Mouse (Mus musculus): ENCODE data around the gene Tenm3. TPM values are rescaled to one million over a fixed set of nuclear protein-coding genes. Genes with fewer than 3 reads are reported as not detected.

Gene Tenm3
- total RNA-seq, 2 experiments from 2014 or later = 9.4 to 9.9 TPM

DNA sequence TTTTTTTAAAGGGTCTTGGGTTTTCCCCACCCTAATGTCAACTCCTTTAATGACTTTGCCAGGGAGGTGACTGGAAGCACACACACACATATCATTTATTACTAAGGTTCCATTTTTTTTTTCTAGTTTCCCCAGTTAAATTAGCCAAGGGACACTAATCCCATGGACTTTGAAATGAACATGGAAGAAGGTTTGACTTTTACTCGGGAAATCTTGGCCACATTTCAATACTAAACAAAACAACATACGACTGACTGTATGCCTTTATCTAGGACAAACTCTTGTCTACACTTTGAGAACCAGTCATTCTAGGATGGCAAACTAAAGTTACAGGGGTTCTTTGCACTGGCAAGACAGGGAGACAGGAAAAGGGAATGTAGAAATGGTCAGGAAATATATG is 170.3 kb downstream of the Tenm3 start:
- no peak for DNase-seq
- intact Hi-C loops (cut with DNase I) = no loop called here

DNA sequence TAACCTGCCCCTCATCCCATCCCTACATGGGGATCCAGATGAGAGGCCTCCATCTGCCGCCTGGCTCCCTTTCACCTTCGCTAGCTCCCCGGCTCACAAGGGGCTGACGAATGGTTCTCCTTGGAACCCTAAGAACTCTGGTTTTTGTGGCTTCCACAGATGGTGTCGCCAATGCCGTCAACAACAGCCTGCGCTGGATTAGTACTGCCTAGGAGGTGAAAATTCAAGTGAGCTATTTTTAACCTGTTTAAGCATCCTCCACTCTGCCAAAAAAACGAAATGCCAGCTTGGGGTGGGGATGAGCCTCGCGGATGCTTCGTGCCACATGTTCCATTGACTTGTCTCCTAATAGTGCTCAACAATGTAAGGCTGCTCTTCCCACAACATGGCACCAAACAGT is 171.3 kb downstream of the Tenm3 start:
- intact Hi-C loops (cut with DNase I) = no loop called here
- no peak for DNase-seq

DNA sequence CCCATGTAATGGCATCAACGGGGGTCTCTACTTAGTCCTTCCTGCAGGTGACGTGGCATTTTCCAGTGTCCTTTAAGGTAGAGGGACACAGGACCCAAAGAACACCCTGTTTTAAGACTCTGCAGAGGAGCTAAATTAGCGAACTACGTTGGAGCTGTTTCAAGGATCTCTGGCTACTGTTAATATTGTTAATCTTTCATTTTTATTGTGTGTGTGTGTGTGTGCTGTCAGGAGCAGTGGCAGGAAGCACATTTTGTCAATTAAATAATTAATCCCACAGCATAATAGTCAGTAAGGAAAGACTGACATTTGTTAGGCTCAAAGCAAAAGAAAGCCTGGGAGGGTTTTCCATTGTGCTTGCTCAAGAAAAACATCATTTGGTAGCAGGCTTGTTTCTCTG is 172.4 kb downstream of the Tenm3 start:
- no peak for DNase-seq
- intact Hi-C loops (cut with DNase I) = no loop called here

DNA sequence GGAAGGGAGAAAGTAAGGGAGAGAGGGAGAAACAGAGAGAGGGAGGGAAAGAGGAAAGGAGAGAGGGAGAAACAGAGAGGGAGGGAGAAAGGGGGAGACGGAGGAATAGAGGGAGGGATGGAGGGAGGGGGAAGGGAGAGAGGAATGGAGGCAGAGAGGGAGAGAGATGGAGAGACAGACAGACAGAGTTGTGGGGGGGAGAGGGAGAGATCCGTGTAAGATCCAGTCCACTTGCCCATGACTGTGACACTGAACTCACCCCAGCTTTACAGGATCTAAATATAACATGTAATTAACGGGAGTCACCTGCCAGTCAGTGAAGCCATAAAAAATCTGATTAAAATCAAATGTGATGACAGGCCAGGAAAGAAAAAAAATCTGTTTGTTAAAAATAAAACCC is 172.9 kb downstream of the Tenm3 start:
- no peak for DNase-seq
- intact Hi-C loops (cut with DNase I) = no loop called here

DNA sequence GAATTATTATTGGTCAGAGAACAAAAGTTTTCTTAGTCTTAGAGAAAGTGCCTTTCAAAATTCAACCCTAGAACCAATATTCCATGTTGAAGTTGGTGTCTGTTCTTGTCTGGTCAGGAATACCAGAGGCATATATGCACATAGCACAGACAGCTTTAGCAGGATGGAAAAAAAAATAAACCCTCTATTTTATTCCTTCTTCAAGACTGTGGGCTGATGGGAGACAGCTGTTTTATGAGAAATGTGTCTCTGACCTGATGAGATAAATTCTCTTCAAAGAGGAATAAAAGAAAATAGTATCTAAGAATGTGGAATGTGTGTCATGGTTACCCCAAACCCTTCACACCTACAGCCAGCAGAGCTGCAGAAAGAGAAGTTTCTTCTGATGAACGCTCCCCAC is 173.4 kb downstream of the Tenm3 start:
- intact Hi-C loops (cut with DNase I) = no loop called here
- no peak for DNase-seq

DNA sequence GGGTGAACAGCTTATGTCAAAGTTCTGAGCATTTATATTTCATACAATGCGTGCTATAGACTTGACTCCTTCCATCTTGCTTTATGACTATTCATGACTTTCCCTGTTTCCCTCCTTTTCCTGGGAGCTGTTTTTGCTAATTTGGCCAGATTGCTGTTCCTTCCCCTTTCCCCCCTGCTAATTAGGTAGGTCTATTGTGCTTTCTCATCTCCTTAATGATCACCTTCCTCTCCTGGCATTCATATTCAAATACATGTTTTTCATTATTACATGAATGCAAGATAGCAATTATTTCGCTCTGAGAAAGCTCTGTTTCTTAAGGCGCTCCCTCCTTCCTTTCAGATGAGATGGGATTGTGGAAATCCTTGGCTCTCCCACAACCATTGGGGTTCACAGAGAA is 178.6 kb downstream of the Tenm3 start:
- DNase-seq = no peak
- intact Hi-C loops (cut with DNase I) = no loop called here

DNA sequence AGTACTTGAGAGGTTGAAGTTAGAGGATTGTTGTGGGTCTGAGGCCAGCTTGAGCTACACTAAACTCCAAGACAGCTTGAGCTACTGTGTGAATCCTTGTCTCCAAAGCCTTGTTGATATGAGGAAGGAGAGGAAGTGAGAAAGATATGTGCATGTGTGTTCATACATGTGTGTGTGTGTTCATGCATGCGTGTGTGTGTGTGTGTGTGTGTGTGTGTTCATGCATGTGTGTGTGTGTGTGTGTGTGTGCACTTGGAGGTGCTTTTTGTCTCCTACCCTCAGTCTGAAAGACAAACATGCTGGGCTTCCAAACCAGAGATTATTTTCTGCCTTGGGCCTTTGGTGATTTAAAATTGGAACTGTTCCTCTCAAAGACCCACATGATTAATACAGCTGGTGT is 184.5 kb downstream of the Tenm3 start:
- intact Hi-C loops (cut with DNase I) = loop anchor here (10.0 kb wide), 1 partner anchor 376 kb away; no protein-coding TSS in a partner anchor
- DNase-seq = no peak

DNA sequence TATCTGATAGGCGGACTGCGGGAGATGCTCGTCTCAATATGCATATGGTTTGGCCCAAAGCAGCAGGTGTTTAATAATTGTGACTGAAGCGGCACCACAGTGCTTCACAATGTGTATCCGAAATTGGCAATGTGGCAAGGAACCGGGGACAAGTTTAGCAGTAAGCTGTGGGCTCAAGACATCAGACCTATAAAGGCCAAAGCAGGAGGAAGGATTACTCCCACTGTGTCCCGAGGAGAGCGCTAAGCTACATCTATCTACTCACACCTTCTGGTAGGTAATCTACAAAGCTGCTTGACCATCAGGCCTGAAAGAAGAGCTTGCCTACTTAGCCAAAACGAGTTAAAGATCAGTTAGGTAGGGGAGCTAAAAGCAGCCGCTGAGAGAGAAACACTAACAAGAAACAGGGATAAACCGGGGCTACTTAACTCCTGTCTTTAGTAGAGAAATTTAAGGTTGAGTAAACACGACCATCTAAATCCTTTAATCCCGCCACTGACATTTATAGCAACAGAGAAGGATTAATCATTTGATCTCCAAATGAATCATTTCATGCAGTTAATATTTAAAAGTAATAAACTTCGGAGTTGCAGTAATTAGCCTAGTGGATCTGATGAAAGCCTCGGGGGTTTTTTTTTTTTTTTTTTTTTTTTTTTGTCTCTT is 188.2 kb downstream of the Tenm3 start:
- DNase-seq = no peak
- intact Hi-C loops (cut with DNase I) = loop anchor here (10.0 kb wide), 1 partner anchor 379 kb away; no protein-coding TSS in a partner anchor

DNA sequence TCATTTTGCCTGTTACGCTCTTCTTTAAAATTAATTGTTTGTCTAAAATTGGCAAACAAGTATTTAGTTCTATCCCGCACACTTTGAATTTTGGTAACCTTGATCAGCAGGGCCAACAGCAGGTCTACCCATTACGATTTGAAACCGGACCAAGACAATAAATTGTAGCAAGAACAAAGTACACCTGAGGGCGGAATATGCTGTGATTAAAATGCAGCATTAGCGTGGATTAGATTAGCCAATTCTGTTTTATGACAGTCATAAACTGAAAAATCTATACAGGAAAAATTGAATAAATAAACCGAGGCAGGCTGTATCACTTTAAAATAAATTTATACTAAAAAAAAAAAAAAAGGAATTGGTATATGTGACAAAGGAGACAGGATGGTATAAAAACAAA is 193.9 kb downstream of the Tenm3 start:
- DNase-seq = no peak
- intact Hi-C loops (cut with DNase I) = loop anchor here (10.0 kb wide), 1 partner anchor 385 kb away; no protein-coding TSS in a partner anchor

DNA sequence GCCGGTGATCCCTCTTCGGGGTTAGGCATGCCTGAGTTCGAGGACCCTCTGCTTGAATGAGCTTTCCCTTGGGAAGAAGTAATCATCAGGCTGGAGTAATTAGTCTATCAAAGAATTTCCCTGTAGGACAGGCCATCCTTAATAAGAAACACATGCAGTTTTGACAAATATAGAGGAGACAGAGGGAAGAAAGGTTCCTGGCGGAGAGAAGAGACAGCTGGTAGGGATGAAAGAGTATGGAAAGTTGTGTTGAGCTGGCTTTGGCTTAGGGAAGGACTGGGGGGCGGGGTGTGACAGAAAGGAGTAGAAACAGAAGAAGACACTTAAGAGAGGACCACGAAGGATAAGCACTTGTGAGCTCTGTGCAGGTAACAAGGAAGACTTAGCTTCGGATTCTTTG is 194.3 kb downstream of the Tenm3 start:
- intact Hi-C loops (cut with DNase I) = no loop called here
- DNase-seq = no peak

DNA sequence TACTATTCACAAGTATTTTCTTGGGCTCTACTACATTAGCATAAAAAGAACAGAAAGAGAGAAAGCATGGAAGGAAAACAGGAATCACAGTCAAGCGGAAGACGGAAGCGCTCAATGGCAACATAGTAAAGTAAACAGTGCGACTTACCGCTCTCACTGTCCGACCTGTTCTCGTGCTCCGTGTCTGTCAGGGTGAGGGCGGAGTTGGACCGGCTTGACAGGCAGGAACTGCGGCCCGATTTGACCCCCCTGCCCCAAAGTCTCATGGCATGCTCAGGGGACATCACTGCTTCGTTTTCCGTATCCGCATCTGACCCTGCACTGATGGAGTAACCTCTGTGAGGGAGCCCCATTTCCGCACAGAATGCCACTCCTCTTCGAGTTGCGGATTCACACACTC is 197.6 kb downstream of the Tenm3 start:
- DNase-seq = no peak
- intact Hi-C loops (cut with DNase I) = no loop called here

DNA sequence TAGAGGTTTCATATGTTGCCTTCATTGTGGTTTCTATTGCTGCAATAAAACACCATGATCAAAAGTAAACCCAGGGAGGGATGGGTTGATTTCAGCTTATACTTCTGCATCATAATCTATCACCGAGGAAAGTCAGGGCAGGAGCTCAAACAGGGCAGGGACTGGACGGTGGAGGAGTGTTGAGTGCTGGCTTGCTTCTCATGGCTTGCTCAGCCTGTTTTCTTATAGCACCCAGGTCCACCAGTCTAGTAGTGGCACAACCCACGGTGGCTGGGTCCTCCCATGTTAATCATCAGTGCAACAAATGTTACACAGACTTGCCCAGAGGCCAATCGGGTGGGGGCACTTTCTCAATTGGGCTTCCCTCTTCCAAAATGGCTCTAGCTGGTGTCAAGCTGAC is 205.6 kb downstream of the Tenm3 start:
- intact Hi-C loops (cut with DNase I) = no loop called here
- DNase-seq = no peak

DNA sequence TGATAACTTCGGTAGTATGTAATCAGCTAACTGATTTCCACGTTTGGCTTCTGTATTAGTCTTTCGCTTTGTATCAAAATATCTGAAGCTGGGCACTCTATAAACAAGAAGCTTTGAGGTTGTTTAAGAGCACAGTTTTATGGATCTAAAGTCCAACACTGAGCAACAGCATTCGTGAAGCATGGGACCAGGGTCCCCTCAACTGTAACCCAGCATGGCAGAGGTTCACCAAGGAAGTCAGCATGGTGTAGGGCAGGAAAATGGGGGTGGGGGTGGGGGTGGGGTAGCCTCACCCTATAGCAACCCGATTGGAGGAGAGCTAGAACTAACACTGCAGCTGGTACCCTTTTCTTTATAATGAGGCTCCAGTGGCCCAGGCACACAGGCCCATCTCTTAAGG is 206.8 kb downstream of the Tenm3 start:
- intact Hi-C loops (cut with DNase I) = no loop called here
- no peak for DNase-seq

DNA sequence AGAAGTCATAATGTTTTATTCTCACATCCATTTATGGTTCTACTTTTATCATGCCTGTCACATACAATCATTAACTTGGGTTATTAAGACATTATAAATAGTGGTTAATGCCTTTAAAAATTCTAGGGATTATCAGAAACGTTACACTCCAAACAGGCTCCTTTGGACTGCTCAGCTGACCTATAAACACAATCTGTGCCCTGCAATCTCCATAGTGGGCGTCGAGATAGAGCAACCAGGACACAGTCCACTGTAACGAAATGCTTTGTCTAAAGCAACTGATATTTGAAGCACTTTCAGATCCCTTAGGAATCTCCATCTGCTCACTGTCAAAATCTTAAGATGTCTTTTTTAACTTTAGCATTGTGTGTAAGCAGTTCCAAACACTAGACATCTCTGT is 207.9 kb downstream of the Tenm3 start:
- DNase-seq = no peak
- intact Hi-C loops (cut with DNase I) = no loop called here

DNA sequence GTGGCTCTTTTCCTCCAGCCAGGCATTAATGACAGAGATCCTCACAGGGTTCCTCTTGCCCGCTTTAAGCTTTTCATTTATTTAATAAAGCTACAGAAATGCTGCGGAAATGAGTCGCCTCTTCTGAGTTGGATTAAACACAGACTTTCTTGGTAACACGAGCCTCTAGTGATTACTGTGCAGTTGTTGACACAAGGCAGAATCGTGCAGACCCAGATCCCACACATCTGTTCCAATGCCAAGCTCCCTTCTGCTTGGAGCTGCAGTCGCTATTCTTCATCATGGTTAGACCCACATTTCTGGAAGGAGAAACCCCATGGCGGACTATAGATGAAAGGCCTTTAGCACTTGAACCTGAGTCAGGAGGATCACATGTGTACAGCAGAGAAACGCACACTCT is 210.3 kb downstream of the Tenm3 start:
- no peak for DNase-seq
- intact Hi-C loops (cut with DNase I) = no loop called here

DNA sequence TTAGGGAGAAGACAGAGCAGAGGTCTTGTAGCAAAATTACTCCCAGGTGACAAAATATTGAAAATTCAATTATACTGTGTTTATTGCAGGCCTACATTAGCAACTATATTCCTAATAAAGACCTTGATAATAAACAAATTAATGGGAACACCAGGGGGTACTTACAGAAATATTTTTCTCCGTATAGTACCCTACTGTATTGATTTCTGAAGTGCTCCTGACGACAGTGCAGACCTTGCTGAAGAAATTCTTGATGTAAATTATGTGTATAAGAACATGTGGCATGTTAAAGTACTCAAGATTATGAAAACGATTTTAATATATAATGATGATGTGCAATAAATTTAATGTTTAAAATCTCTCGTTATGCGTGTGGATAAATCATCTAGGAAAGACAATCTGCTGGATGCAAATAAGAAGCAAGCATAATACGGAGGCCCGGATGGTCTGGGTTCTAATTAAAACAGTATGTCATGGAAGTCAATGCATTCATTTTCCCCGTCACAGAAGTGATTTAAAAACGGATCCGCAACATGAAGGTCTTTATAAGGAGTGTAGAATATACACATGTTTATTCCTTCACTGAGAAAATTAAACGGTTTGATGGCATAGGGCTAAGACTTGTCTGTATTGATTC is 221.1 kb downstream of the Tenm3 start:
- DNase-seq = no peak
- intact Hi-C loops (cut with DNase I) = no loop called here

DNA sequence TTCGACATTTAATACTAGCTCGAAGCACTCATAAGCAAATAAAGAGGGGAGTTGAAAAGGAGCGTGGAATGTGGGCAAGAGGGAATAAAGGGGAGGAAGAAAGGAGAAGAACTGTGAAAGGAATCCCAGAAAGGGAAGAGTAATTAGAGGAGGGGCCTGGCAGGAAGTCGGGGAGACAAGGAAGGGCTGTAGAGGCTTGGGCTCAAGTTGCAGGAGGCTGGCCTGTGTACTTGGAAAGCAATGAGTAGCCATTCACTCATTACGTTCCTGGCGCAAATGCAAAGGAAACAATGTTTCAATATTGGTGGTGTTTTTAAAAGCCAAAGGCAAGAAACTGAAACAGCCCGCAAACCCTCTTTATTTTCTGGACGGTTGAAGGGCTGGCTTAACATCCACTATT is 228.7 kb downstream of the Tenm3 start:
- DNase-seq = peak in 1 of 2 experiments; percentile 28
- intact Hi-C loops (cut with DNase I) = no loop called here

DNA sequence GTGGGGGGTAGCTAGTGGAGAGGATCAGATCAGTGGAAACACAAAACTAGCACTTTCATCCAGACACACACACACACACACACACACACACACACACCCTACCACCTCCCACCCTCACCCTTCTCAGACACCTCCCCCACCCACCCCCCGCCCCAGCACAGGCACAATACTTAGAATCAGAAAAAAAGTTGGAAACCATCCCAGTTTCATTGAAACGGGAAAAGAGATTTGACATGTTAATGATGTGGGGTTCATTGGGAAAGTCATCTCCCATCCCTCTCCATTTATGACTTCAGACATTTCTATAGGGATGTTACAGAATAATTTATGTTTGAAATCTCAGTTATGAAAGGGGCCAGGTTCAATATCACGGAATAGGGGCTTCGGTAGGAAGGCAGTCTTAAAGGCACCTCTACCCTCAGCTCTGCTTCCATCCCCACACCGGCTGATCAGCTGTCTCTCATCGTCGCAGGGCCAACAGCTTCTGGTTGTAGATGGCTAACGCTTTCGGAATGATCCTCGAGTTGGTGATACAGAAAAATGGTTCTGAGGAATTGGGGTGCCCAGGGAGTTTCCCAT is 231.7 kb downstream of the Tenm3 start:
- no peak for DNase-seq
- intact Hi-C loops (cut with DNase I) = no loop called here

DNA sequence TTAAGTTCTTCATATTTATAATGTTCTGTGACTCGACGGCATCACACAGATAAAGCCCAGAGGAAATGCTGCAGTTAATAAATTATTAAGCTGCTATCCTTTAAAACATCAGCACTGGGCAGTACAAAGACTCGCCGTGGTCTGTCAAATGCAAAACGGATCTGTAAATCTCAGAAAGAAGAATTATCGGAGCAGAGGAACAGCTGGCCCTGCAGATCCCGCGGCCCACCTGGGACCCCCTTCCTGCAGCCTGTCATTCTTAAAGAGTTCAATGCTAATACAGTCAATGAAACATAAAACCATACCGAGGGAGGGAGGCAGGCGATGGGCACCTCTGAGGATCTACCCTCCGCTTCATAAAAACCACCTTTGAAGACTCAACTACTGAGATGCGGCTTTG is 232.6 kb downstream of the Tenm3 start:
- no peak for DNase-seq
- intact Hi-C loops (cut with DNase I) = no loop called here

DNA sequence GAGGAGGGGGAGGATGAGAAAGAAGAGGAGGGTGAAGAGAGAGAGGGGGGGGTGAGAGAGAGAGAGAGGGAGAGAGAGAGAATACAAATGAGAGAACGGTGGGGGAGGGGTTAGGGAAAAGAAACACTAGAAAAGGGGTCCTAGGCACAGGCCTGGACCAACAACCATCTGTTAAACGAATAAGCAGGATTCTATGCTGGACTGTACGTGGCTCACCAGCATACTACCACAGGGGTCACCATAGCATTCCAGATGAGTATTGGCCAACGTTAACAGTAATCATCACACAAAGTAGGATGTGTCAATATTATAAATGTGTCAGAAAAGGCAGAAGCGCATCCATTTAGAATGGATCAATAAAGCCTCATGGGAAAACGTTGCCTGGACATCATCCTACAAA is 233.4 kb downstream of the Tenm3 start:
- no peak for DNase-seq
- intact Hi-C loops (cut with DNase I) = no loop called here

DNA sequence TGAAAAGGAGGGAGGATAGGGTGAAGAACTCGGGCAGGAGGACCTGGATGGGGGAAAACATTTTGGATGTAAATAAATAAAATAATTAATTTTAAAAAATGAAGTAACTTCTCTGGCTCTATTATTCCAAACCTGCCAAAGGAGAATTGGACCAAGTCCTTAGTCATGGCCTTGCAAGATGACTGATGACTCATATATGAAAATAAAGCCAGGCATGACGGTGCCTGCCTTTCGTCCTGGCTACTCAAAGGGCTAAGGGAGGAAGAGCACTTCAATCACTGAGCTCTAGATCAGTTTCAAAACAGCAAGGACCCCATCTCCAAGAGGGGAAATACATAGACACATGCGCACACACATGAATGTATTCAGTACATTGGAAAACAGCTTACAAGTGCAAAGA is 234.1 kb downstream of the Tenm3 start:
- no peak for DNase-seq
- intact Hi-C loops (cut with DNase I) = no loop called here

DNA sequence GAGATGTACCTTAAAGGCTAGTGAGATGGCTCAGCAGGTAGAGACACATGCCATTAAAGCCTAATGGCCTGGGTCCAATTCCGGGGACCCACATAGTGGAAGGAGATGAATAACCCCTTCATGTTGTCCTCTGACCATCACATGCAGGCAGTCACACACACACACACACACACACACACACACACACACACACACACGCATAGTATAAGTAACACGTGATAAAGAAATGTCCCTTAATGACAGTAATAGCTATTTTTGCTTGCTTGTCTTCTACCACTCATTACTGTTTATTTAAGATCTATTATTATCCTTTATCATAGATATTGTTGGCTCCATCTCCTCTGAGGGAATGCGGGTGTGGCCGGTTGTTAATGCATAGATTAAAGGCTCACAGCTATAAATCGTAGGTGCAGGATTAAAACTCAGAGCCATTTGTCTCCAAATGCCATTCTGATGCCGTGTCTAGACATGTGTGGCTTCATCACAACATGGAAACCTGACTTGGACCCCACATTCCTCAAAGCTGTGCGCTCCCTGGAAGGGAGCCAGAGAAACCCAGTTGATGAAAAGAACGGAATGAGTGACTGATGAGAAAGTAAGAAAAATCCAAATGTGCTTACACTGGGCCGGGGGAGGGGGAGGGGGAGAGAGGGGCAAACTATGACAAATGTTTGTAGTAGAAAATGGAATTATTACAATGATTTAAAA is 239.4 kb downstream of the Tenm3 start:
- intact Hi-C loops (cut with DNase I) = no loop called here
- no peak for DNase-seq
